Mouse (Mus musculus) cerebellum, adult 8-10 months (tissue): ENCODE data around the gene Pcmtd2.
"Not testable (repeated sequence)": the region's sequence is repeated elsewhere in the genome, so short reads cannot be mapped to it uniquely, and the experiment has no call there.

Experiments
- DNase-seq: peaks from one replicate; pipeline ENCODE4 v3.0.0; 2022

Pcmtd2 gene

DNA sequence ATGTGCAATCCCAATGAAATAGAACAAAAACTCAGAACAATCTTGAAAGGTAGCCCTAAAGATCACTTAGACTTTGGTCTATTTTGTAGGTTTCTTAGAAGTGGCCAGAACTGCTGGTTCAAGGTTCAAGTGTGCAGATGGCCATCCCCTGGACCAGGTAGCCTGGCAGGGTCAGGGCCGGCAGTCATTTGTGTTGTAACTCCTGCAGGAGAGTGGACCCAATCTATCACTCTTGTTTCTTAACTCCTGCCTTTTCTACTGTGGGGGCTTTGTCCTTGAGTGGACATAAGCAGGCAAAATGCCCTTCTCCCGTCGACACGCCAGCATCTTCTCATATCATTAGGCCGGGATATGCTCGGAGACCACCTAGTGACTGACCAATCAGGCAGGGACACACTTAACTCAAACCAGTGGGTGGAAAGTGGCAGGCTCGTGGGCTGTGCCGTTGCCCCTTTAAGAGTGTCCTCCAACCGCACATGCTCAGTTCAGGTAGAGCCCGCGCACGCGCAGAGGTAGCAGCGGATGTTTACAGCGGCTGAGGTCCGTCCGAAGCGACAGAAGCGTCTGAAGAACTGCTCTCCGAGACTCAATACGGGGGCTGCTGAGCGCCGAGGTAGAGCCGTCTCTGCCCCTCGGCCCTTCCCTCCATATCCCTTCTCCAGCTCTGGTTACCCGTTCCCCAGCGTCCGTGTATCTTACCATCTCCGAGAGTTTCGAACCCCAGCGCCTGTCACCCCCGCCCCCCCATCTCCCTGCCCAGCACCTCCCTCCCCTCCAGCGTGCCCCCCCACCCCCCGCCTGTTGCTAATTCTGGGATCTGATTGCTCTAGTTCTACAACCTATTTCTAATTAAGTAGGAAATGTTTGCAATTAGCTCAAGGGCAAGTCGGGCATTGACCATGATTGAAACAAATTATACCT lies at the start of gene Pcmtd2:
TSS of gene Pcmtd2 (plus strand) at position 483 of the 921 bp plus-strand sequence.
- peak; percentile 93 for DNase-seq

DNA sequence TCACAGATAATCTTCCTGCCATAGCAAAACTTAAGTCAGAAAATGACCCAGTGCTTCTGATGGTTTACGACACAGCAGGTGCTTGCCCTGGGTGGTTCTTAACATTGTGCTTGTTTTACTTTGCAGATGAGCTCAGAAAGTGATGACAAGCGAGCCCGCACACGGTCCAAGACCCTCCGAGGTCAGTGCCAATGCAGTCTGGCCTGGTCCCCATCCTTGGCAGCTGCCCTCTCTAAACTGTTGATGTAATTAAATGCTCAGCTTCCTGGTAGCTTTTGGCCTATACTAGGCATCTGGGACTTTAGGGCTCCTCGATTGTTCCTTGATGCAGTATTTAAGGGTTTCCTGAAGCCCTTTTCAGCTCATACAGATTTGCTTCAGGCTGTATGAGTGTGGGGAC lies 48.3 kb upstream of the Pcmtd2 start:
- no peak for DNase-seq

DNA sequence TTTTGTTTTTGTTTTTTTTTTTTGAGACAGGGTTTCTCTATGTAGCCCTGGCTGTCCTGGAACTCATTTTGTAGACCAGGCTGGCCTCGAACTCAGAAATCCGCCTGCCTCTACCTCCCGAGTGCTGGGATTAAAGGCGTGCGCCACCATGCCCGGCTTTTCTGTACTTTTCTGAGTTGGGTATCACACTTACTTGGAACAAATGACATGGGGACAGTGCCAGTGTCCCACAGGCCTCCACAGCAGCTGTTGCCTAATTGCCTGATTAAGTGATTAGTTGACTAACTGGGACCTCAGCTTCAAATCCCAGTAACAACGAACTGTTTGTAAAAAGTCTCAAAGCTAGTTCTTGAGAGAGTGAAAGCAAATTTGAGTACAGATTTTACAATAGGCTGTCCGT lies 44.5 kb upstream of the Pcmtd2 start:
- DNase-seq: not testable (repeated sequence)

DNA sequence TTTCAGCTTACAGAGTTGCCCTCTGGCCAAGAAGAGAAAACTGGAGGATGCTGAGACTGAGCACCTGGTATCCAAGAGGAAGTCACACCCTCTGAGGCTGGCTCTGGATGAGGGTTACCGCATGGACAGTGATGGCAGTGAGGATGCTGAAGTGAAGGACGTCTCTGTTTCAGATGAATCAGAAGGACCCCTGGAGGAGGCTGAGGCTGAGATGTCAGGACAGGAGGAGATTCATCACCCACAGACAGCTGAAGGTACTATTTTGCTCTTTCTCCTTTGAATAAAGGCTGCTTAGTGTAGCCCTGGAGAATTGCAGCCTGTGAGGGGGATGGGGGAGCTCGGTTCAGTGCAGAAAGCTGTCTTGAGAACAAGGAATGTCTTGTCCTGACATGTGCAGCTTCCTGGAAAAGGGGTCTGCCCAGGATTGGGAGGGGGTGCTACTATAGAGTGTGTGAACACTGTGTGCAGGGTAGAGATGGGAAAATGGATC lies 42.0 kb upstream of the Pcmtd2 start:
- DNase-seq: peak; percentile 36

DNA sequence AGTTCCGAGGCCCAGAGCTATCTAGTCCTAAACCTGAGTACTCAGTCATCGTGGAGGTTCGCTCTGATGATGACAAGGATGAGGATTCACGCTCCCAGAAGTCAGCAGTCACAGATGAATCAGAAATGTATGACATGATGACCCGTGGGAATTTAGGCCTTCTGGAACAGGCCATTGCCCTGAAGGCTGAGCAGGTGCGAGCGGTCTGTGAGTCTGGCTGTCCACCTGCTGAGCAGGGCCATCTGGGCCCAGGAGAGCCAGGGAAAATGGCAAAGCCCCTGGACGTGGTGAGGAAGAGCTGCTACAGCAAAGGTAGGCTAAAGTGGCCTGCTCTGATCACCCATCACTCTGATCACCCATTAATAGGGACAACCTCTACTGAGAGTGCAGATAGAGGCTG lies 40.0 kb upstream of the Pcmtd2 start:
- peak; percentile 82 for DNase-seq

DNA sequence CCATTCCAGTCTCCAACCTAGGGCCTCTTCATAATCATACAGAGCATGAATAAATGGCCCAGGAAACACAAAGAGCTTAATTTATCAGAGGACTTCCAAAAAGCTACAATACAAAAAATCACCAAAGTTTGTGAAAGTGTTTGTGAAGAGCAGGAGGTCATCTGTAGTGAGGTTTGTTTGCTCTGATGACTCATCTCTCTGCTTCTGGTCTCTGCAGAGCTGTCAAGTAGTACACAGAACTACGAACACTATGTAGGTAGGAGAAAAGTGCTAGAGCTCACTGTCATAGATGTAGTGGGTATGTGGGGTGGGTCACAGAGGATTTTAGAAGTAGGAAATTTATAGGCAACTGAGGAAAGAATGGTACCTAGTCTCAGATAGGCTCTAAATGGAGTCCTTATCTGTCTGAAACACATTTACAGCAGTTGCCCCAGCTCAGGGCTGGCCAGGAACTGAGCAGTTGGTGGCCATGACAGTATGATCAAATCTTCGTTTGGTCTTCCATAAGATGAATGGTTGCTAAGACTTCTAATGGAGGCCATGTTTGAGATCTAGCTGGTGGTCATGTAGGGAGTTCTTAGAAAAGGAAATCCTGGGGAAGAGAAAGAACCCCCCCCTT lies 8.5 kb upstream of the Pcmtd2 start:
- no peak for DNase-seq

DNA sequence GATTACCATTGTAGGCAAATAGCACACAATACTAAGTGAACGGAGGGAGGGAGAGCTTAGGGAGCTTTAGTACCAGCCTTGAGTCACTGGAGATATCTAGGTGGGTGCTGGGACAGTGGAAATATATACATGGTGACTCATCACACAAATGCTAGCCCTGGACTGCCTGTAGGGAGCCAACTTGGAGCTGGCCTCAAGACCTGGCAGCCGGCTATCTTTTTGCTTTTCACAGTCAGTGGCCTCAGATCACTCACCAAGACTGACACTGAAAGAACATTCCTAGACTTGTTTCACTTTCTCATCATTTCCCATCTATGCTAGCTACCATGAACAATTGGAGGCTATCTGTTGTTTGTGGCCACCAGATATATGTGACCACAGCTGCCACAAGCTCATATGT lies 4.9 kb upstream of the Pcmtd2 start:
- DNase-seq: peak; percentile 39

DNA sequence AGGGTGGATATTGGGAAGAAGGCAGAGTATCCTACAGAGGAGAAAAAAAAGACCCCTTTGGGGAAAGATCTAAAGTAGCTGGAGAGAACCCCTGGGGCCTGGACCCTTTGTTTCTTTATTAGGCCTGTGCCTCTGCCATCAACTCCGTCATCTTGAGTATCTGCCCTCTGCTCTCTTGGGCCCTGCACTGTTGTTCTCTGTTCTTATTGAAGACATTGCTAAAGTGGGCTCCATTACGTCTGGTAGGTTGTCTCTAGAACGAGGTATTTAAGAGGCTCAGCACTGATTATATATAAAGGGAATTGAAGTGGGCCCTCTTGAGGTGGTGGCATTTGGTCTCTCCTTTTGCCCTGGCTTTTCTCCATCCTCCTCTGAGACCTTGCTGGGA lies 633 bp downstream of the Pcmtd2 start:
- DNase-seq: peak; percentile 28

DNA sequence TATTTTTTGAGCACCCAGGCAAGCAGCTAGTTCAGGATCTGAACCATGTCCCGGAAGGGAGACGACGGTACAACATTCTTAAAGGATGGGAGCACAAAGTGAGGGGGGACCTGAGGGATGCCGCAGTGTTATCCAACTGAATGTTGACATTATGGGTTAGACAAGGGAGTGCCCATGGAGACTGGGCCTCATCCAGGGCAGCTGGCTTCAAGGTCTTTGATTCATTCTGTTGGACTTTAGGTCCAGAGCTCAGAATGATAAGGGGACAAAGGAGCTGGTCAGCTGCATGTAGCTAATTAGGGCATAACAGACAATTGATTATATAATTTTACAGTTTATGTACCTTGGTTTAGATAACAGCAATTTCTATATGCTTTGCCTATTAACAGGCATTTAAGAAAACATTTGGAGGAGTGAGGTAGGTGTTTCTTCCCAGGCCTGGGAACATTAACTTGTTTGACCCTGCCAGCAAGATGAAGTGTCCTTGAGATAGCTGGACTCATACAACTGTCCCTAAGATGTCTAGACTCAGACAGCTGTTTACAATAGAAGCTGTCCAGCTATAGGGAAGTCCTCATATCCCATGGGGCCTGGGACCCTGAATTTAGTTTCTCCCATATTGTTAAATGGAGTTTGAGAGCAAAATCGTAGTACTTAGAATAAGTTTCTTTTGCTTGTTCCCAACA lies 8.2 kb downstream of the Pcmtd2 start:
- no peak for DNase-seq

DNA sequence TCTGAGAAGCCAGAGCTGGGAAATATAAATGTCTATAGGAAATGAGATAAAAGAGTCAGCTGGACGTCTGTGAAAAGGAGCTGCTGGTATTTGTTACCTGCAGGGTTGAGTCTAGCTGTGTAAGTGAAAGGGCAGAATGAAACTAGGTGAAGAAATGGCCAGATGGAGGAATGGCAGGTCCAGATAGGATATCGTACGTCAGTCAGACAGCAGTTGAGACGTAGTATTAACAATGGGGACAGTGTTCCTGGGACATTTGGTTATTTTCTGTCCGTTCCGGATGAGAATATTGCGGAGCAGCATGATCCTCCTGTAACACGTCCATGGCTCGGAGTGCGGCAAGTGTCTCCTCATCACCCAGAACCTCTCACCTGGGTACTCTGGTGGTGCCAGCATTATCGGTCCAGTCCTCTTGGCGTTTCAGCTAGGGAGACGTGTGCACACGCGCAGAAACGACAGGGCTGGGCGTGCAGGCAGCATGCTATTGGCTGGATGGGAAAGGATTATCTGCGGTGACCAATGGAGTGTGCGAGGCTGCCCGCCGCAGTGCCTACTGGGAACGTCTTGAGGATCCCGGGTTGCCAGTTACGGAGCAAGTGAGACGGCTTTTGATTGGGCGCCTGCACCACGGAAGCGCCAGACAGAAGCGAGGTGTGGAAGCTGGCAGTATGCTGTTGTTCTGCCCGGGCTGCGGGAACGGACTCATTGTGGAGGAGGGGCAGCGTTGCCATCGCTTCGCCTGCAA lies 26.3 kb downstream of the Pcmtd2 start, which contains the start of gene Polr3k:
TSS of gene Polr3k (plus strand) at position 547 of the 745 bp plus-strand sequence.
- DNase-seq: peak; percentile 91

DNA sequence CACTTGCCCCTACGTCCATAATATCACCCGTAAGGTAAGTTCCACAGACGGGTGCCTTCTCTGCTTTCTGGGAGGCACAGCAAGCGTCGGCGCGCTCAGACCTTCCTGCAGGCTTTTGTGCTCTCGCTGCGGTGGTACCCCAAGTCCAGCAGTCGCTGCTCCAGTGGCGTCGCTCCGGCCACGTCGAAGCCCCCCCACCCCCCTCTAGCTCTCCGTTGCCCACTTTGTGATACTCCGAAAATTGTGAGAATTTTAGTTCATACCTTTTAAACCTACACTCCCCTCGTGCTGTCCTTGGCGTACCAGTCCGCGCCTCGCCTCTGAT lies 26.8 kb downstream of the Pcmtd2 start:
- no peak for DNase-seq

DNA sequence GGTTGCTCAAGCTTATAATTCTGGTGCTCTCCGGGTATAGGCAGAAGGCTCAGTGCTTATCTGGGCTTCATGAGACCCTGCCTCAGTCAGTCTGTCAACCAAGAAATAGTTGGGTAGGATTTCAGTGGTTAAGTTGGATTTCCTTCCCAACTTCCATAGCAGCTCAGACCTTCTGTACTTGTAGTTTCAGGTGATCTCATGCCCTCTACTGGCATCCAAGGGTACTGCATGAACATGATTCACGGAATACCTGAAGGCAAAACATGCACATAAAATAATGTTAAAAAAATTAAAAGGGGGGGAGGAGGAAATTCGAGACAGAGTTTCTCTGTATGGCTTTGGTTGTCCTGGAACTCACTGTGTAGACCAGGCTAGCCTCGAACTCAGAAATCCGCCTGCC lies 29.3 kb downstream of the Pcmtd2 start:
- DNase-seq: peak; percentile 78

DNA sequence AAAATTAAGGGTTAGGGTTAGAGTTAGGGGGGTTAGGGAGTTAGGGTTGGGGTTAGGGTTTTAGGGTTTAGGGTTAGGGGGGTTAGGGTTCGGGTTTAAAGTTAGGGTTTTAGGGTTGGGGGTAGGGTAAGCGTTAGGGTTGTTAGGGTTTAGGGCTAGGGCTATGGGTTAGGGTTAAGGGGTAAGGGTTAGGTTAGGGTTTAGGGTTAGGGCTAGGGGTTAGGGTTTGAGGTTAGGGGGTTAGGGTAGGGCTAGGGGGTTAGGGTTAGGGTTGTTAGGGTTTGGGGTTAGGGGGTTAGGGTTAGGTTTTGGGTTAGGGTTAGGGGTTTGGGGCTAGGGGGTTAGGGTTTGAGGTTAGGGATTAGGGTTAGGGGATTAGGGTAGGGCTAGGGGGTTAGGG lies 33.4 kb downstream of the Pcmtd2 start:
- no peak for DNase-seq

DNA sequence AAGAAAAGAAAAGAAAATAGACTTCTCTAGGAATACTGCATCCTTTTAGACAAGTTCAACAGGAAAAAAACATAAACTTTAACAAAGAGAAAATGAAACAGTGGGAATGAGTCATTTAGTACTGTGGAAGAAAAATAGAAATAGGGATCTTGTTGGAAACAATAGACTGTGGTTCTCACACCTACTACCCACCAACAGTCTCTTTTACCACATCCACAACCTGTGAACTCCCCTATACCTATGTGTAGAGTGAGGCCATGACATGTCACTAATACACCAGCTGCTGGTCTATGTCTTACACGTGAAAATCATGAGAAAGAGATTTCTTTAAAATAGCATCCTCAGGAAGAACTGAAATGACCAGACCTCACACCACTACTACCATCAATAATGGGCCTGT lies 41.2 kb downstream of the Pcmtd2 start:
- DNase-seq: no peak

DNA sequence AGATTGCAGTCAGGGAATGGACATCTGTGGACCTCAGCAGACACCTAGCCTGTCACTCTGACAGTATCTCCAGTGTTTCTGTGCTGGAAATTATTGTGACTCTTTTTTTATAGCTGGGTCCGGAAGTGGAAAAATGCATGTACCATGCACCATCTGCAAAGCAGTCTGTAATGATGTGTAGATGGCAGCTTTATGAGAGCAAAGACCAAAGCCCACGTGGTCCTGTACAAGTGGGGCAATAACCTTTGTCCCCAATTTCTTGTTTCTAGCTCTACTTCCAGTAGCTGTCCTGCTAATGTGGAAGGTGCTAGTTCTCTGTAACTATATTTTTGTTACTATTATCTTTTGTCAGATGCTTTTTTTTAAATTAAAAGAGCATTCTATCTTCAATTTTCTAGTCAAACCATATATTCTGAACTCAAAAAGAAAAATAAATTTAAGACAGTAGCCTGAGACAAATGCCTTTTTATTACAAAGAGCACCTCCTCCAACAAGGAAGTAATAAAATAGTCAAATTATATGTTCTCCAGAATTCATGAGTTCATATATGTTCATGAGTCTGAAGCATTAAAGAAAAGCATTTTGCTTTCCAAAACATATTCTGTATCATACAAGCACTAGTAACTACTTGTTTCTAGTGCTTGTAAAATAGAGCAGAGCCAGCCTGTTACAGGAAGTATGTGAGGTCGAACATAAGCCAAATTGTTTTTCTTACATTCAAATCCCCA lies 45.5 kb downstream of the Pcmtd2 start:
- DNase-seq: no peak
